Mouse (Mus musculus) forebrain, embryonic 15.5 days (tissue): ENCODE data around the gene 1500009C09Rik. TPM values are rescaled to one million over a fixed set of nuclear protein-coding genes. Genes with fewer than 3 reads are reported as not detected.

Experiments
- ATAC-seq: fragments of 200-750 bp; cut with Nextera tagmentation; replicated peaks from 2 replicates; pipeline ENCODE4 v1.8.0; 2017; ENCODE audit warnings: mild to moderate bottlenecking, moderate TSS enrichment, moderate library complexity
- H3K27ac ChIP-seq: fragments of 300-500 bp; sonication (generic); replicated peaks from 2 replicates; pipeline ENCODE4 v1.5.1; 2015; ENCODE audit warnings: mild to moderate bottlenecking, inconsistent platforms
- H3K27me3 ChIP-seq: fragments of 300-500 bp; sonication (generic); 2 replicates; pipeline ENCODE4 v1.6.1; 2015; ENCODE audit warnings: inconsistent platforms
- H3K36me3 ChIP-seq: fragments of 300-500 bp; sonication (generic); 2 replicates; pipeline ENCODE4 v1.6.1; 2015; ENCODE audit warnings: mild to moderate bottlenecking, inconsistent platforms
- H3K4me1 ChIP-seq: fragments of 300-500 bp; sonication (generic); 2 replicates; pipeline ENCODE4 v1.6.1; 2015; ENCODE audit warnings: inconsistent platforms
- H3K4me2 ChIP-seq: fragments of 300-500 bp; sonication (generic); replicated peaks from 2 replicates; pipeline ENCODE4 v1.6.1; 2015; ENCODE audit warnings: mild to moderate bottlenecking, inconsistent platforms
- H3K4me3 ChIP-seq: fragments of 300-500 bp; sonication (generic); 2 replicates; pipeline ENCODE4 v1.5.1; 2015; ENCODE audit warnings: mild to moderate bottlenecking, inconsistent platforms
- H3K9ac ChIP-seq: fragments of 300-500 bp; sonication (generic); replicated peaks from 2 replicates; pipeline ENCODE4 v1.6.1; 2015; ENCODE audit warnings: mild to moderate bottlenecking, inconsistent platforms
- H3K9me3 ChIP-seq: fragments of 300-500 bp; sonication (generic); 2 replicates; pipeline ENCODE4 v1.6.1; 2016; ENCODE audit warnings: inconsistent platforms
- WGBS: fragments of 180-500 bp; shearing (Covaris S2); methylation state at CpG from one replicate; pipeline ENCODE4 v1.1.7; 2015; ENCODE audit warnings: mixed read lengths; 5-methylcytosine and 5-hydroxymethylcytosine counted together
- polyA plus RNA-seq: library from polyadenylated mRNA; unstranded; fragments of >200 nt; fragmentation: Nextera tagmentation; extraction: Ambion mirVana; gene quantifications from 2 replicates; pipeline ENCODE4 v1.2.1, GENCODE M21; 2015

The 1500009C09Rik gene
- polyA plus RNA-seq, 1 experiment from 2014 or later = 14.7 TPM

DNA sequence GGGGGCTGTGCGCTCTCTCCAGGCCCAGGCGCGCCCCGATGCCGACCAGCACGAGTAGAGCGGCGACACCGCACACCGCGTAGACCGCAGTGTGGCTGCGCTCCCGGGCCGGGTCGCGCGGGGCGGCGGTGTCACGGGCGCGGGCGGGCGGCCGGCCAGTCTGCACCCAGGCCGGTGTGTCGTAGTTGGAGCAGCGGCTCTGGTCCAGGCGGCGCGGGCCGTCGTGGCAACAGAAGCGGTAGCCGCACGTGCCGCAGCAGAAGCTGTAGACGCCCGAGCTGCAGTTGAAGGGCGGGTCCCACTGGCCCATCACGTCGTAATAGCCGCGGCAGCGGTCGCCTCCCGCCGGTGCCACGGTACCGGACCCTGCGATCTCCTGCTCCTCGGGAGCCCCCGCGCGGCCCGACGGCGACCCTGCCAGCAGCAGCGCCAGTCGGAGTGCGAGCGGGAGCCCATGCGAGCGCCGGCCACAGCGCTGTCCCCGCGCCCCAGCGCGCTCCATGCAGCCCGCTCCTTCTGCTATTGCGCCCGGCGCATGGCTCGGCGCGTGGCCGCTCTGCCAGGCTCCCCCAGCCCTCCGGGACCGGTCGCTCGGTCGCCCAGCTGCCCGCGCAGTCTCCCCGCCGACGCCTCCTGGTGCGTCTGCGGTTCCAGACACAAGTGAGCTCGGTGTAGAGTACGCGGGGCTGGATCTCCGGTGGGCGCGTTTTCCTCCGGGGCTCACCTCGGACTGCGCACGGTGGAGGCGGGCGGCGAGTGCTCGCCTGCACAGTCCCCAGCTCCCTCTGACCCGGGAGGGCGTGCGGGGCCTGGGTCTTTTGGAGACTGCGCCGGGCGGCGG lies 40.1 kb upstream of the 1500009C09Rik start:
- peak overlapping the region; percentile 62 for H3K4me2 ChIP-seq
- no peaks in the 10 kb centered on the region for H3K9me3 ChIP-seq
- peaks cover 42% of the 10 kb centered on the region for H3K4me1 ChIP-seq
- WGBS = 1% methylated on average over 111 of the region's 112 CpGs
- H3K4me3 ChIP-seq = peak overlapping the region; percentile 45
- peak; percentile 27 for ATAC-seq
- H3K36me3 ChIP-seq = no peaks in the 10 kb centered on the region
- H3K9ac ChIP-seq = peak overlapping the region; percentile 2; the same call in 1 of the 2 replicates
- no peak overlapping the region for H3K27ac ChIP-seq
- peaks cover 72% of the 10 kb centered on the region for H3K27me3 ChIP-seq

- peak within 1 kb of the TSS; percentile 62 for H3K4me2 ChIP-seq
- H3K4me3 ChIP-seq = peak within 1 kb of the TSS; percentile 45
- no peak within 1 kb of the TSS for H3K27ac ChIP-seq
- peaks cover 68% of the 10 kb centered on the region for H3K27me3 ChIP-seq
- peaks cover 38% of the 10 kb centered on the region for H3K4me1 ChIP-seq
- no peaks in the 10 kb centered on the region for H3K36me3 ChIP-seq
- H3K9ac ChIP-seq = peak within 1 kb of the TSS; percentile 2; the same call in 1 of the 2 replicates
- WGBS = 0% methylated on average over 22 of the region's 34 CpGs
- ATAC-seq = no peak
- no peaks in the 10 kb centered on the region for H3K9me3 ChIP-seq
These were observed 39.5 kb upstream of the 1500009C09Rik start, which contains the start of gene Shisa8 for GRCm38 (mm10) chr15:82212752-82213063. TSS of gene Shisa8 (minus strand) at chr15:82212815.

GRCm38 (mm10) chr15:82213222-82213621 lies 39.0 kb upstream of the 1500009C09Rik start:
- H3K27ac ChIP-seq = no peak overlapping the region
- H3K27me3 ChIP-seq = peaks cover 63% of the 10 kb centered on the region
- no peak overlapping the region for H3K4me2 ChIP-seq
- H3K4me3 ChIP-seq = no peak overlapping the region
- no peak overlapping the region for H3K9ac ChIP-seq
- ATAC-seq = no peak
- H3K9me3 ChIP-seq = no peaks in the 10 kb centered on the region
- 14% methylated on average over 4 of the region's 4 CpGs for WGBS
- H3K4me1 ChIP-seq = peaks cover 37% of the 10 kb centered on the region
- H3K36me3 ChIP-seq = no peaks in the 10 kb centered on the region

- H3K36me3 ChIP-seq = no peaks in the 10 kb centered on the region
- peaks cover 49% of the 10 kb centered on the region for H3K27me3 ChIP-seq
- 34% methylated on average over 11 of the region's 11 CpGs for WGBS
- H3K9me3 ChIP-seq = no peaks in the 10 kb centered on the region
- no peak overlapping the region for H3K4me2 ChIP-seq
- no peak for ATAC-seq
- H3K4me1 ChIP-seq = peaks cover 37% of the 10 kb centered on the region
- H3K27ac ChIP-seq = no peak overlapping the region
- no peak overlapping the region for H3K9ac ChIP-seq
- H3K4me3 ChIP-seq = no peak overlapping the region
These were observed 36.7 kb upstream of the 1500009C09Rik start for GRCm38 (mm10) chr15:82215332-82216046.

GRCm38 (mm10) chr15:82216142-82216827 lies 35.9 kb upstream of the 1500009C09Rik start:
- Histone ChIP-seq H3K4me1 (peaks cover 36% of the 10 kb centered on the region), H3K4me3 (no peak overlapping the region), H3K4me2 (no peak overlapping the region), H3K9ac (no peak overlapping the region), H3K27ac (no peak overlapping the region), H3K36me3 (no peaks in the 10 kb centered on the region), H3K27me3 (peaks cover 41% of the 10 kb centered on the region), H3K9me3 (no peaks in the 10 kb centered on the region)
- ATAC-seq = no peak
- WGBS = 27% methylated on average over 20 of the region's 20 CpGs

DNA sequence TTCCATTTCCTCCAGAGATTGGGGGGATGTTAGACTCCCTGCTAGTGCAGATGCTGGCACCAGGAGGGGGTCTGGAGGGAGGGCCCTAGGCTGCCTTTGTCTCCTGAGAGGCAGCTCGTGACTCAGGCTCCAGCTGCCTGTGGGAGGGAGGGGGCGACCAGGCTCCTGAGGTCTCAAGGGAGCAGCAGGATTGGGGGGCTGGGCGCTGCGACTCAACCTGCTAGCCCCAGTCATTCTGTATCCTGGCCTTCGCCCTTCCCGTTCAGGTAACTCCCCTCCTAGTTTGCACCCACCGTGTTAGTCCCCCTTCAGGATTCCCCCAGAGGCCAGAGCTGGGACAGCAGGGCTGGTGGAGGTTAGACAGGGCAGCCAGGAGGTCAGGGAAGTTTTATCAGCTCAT lies 35.2 kb upstream of the 1500009C09Rik start:
- ATAC-seq = peak; percentile 27
- Histone ChIP-seq H3K4me3 (no peak overlapping the region), H3K27me3 (peaks cover 34% of the 10 kb centered on the region), H3K4me1 (peaks cover 29% of the 10 kb centered on the region), H3K27ac (no peak overlapping the region), H3K4me2 (no peak overlapping the region), H3K36me3 (no peaks in the 10 kb centered on the region), H3K9me3 (no peaks in the 10 kb centered on the region), H3K9ac (no peak overlapping the region)
- WGBS = 19% methylated on average over 7 of the region's 7 CpGs

GRCm38 (mm10) chr15:82217980-82218379 lies 34.2 kb upstream of the 1500009C09Rik start:
- Histone ChIP-seq H3K36me3 (no peaks in the 10 kb centered on the region), H3K9ac (no peak overlapping the region), H3K27ac (no peak overlapping the region), H3K4me3 (no peak overlapping the region), H3K4me2 (no peak overlapping the region), H3K4me1 (peaks cover 20% of the 10 kb centered on the region), H3K27me3 (peaks cover 25% of the 10 kb centered on the region), H3K9me3 (no peaks in the 10 kb centered on the region)
- ATAC-seq = no peak
- 40% methylated on average over 9 of the region's 9 CpGs for WGBS

DNA sequence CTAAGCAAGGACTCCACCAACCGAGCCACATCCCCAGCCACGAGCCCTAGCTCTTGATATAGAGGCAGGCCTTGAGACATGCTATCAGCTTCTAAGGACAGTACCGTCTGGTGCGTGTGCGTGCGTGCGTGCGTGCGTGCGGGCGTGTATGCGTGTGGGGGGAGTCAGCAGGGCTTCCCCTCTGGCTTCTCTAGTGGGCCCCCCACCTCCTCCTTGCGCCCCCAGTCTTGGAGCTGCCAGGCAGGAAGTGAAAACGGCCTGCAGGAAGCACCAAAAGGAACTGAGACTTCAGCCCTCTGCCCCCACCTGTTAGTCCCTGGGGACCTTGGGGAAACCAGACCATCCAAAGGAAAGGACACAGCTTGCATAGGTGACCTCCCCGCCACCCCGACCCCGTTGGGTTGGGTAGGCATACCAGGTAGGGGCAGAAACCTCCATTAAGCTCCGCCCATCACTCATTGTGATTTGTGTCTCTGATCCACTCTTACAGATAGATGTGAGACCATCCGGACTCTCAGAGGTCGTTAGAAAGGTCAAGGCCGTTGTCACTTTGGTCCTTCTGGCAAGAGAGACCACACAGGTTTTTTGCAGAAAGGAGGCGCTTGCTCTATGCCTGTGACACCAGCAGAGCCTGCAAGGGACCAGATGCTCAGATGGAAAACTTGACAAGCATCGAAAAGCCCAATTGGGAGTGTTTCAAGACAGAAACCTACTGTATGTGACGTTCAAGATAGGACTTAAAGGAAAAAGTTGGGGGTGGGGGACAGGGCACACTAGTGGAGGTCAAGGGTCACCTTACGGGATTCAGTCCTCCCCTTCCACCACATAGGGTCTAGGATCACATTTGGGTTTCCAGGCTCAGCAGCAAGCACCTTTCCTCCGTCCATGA lies 33.2 kb upstream of the 1500009C09Rik start:
- Histone ChIP-seq H3K9me3 (no peaks in the 10 kb centered on the region), H3K27ac (no peak overlapping the region), H3K9ac (no peak overlapping the region), H3K27me3 (peaks cover 16% of the 10 kb centered on the region), H3K4me3 (no peak overlapping the region), H3K4me1 (peaks cover 25% of the 10 kb centered on the region), H3K36me3 (no peaks in the 10 kb centered on the region), H3K4me2 (no peak overlapping the region)
- ATAC-seq = no peak
- WGBS = 79% methylated on average over 26 of the region's 26 CpGs

GRCm38 (mm10) chr15:82220003-82220675 lies 32.1 kb upstream of the 1500009C09Rik start:
- peaks cover 11% of the 10 kb centered on the region for H3K27me3 ChIP-seq
- H3K9me3 ChIP-seq = no peaks in the 10 kb centered on the region
- H3K27ac ChIP-seq = no peak overlapping the region
- 42% methylated on average over 12 of the region's 12 CpGs for WGBS
- H3K4me1 ChIP-seq = peaks cover 31% of the 10 kb centered on the region
- H3K36me3 ChIP-seq = no peaks in the 10 kb centered on the region
- ATAC-seq = no peak
- H3K9ac ChIP-seq = no peak overlapping the region
- H3K4me2 ChIP-seq = no peak overlapping the region
- H3K4me3 ChIP-seq = no peak overlapping the region

- H3K27me3 ChIP-seq = 0 out of 2 replicates have a peak, but pooled peaks cover 3% of the 10 kb centered on the region
These were observed 30.9 kb upstream of the 1500009C09Rik start for GRCm38 (mm10) chr15:82221104-82221860.

More at GRCm38 (mm10) chr15:82221104-82221860, 30.9 kb upstream of the 1500009C09Rik start:
- no peak overlapping the region for H3K4me2 ChIP-seq
- no peak overlapping the region for H3K4me3 ChIP-seq
- H3K36me3 ChIP-seq = no peaks in the 10 kb centered on the region
- H3K9ac ChIP-seq = no peak overlapping the region
- H3K4me1 ChIP-seq = peaks cover 19% of the 10 kb centered on the region
- no peak overlapping the region for H3K27ac ChIP-seq
- 65% methylated on average over 14 of the region's 14 CpGs for WGBS
- no peaks in the 10 kb centered on the region for H3K9me3 ChIP-seq
- no peak for ATAC-seq
